ENCODE assay signal across 8 mouse cellular contexts in the genomic region with DNA sequence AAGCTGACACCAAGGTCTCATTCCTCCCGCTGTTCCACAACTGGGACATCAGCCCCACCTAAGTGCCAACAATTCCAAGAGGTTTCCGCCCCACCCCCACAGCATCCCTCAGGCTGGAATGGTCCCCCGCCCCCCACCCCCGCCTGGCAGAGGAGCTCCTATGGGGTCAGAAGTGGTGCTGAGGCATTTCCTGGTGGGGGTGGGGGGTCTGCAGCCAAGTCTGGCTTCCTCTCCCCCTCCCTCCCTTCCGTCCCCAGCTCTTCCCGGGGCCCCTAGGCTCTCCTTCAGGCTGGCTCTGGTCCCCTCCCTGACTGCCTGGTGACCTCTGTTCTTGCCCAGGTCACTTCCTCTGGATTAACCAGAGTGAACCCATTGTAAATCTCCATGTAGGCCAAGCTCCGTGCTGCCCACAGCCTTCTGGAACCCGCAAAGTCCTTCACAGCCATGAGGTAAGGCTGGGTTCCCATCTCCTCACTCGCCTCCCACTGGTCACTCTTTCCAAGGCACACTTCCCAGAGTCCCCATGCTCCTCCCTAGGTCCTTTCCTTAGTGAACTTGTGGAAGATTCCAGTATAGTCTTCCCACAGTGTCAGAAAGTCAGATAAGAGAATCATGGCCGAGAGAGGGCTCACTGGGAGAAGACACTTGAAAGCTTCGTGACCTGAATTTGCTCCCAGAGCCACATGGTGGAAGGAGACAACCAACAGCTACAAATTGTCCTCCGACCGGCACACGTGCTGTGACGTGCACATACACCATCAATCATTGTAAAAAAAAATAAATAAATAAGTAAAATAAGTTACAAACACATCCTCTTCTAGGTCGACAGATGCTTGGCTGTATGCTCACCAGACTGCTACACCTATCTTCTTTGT. TPM values are rescaled to one million over a fixed set of nuclear protein-coding genes. Genes with fewer than 3 reads are reported as not detected.
DNase-seq lines count a peak whose midpoint lies in the region; ATAC-seq and TF ChIP-seq lines count a peak whose summit lies in the region.

No protein-coding gene starts in this region.

- H3K36me3 ChIP-seq in kidney, embryonic 14.5 days (ENCODE audit: control insufficient read depth, insufficient read depth, low read length): peaks cover 5% of the 10 kb centered on the region; the same call in 1 of the 2 replicates
- H3K36me3 ChIP-seq in lung, embryonic 16.5 days (ENCODE audit: control insufficient read depth, insufficient read depth, low read length): no peaks in the 10 kb centered on the region
- peaks cover 4% of the 10 kb centered on the region; the same call in 1 of the 2 replicates for H3K36me3 ChIP-seq in hindbrain, embryonic 14.5 days (replicated peaks; ENCODE audit: control insufficient read depth, insufficient read depth)

- intact Hi-C loops in gastrocnemius, adult 2 months (cut with DNase I): no loop called here

- H3K4me3 ChIP-seq in gastrocnemius, adult 2 months: no peak overlapping the region
- no peak overlapping the region for H3K4me3 ChIP-seq in kidney, embryonic 14.5 days (ENCODE audit: low read length)
- no peak overlapping the region for H3K4me3 ChIP-seq in lung, embryonic 16.5 days (ENCODE audit: low read length)
- H3K4me3 ChIP-seq in hindbrain, embryonic 14.5 days (replicated peaks; ENCODE audit: low read length): no peak overlapping the region

- H3K27me3 ChIP-seq in kidney, embryonic 14.5 days (ENCODE audit: control insufficient read depth, insufficient read depth, low read length): no peaks in the 10 kb centered on the region
- no peaks in the 10 kb centered on the region for H3K27me3 ChIP-seq in lung, embryonic 16.5 days (ENCODE audit: control insufficient read depth, insufficient read depth, low read depth, low read length)
- H3K27me3 ChIP-seq in hindbrain, embryonic 14.5 days (ENCODE audit: control insufficient read depth, insufficient read depth, low read length): no peaks in the 10 kb centered on the region

- no peak for TF ChIP-seq CTCF in gastrocnemius, adult 2 months (IDR thresholded peaks at IDR 0.05)

- peak overlapping the region; percentile 81 for H3K27ac ChIP-seq in gastrocnemius, adult 2 months
- peak overlapping the region; percentile 84 for H3K27ac ChIP-seq in kidney, embryonic 14.5 days (ENCODE audit: low read depth, low read length)
- H3K27ac ChIP-seq in lung, embryonic 16.5 days (ENCODE audit: low read length): peak overlapping the region; percentile 68
- no peak overlapping the region for H3K27ac ChIP-seq in hindbrain, embryonic 14.5 days

- H3K4me1 ChIP-seq in kidney, embryonic 14.5 days (ENCODE audit: control insufficient read depth, insufficient read depth, low read length): peaks cover 44% of the 10 kb centered on the region
- H3K4me1 ChIP-seq in lung, embryonic 16.5 days (replicated peaks; ENCODE audit: control insufficient read depth, insufficient read depth, low read length): peaks cover 44% of the 10 kb centered on the region
- no peaks in the 10 kb centered on the region for H3K4me1 ChIP-seq in hindbrain, embryonic 14.5 days (replicated peaks; ENCODE audit: control insufficient read depth, insufficient read depth, low read length)

- ATAC-seq in kidney, embryonic 14.5 days (ENCODE audit: low FRiP score, low TSS enrichment): peak; percentile 14; the same call in 1 of the 2 replicates
- peak; percentile 41 for ATAC-seq in lung, embryonic 16.5 days (ENCODE audit: low read depth)
- ATAC-seq in hindbrain, embryonic 14.5 days (ENCODE audit: low FRiP score): no peak
- ATAC-seq in activated CD4-positive, CD25-positive, alpha-beta regulatory T cell, adult 4 months: no peak

- H3K9me3 ChIP-seq in kidney, embryonic 14.5 days (ENCODE audit: control insufficient read depth, low read length): no peaks in the 10 kb centered on the region
- no peaks in the 10 kb centered on the region for H3K9me3 ChIP-seq in lung, embryonic 16.5 days (ENCODE audit: control insufficient read depth, low read length)
- H3K9me3 ChIP-seq in hindbrain, embryonic 14.5 days (ENCODE audit: control insufficient read depth, low read length): no peaks in the 10 kb centered on the region

- 17% methylated on average over 16 of the region's 16 CpGs for WGBS in kidney, embryonic 14.5 days
- 17% methylated on average over 16 of the region's 16 CpGs for whole genome bisulfite sequencing in lung, embryonic 16.5 days
- 44% methylated on average over 15 of the region's 16 CpGs for WGBS in hindbrain, embryonic 14.5 days

- no peak overlapping the region for H3K9ac ChIP-seq in kidney, embryonic 14.5 days (ENCODE audit: low read depth, low read length)
- H3K9ac ChIP-seq in lung, embryonic 16.5 days (ENCODE audit: low read length): peak overlapping the region; percentile 6
- H3K9ac ChIP-seq in hindbrain, embryonic 14.5 days: no peak overlapping the region

- no peak overlapping the region for H3K4me2 ChIP-seq in kidney, embryonic 14.5 days (replicated peaks; ENCODE audit: low read depth, low read length)
- H3K4me2 ChIP-seq in lung, embryonic 16.5 days (ENCODE audit: low read depth, low read length): peak overlapping the region; percentile 23; the same call in 1 of the 2 replicates
- H3K4me2 ChIP-seq in hindbrain, embryonic 14.5 days (replicated peaks): no peak overlapping the region

- peak; percentile 23 for DNase-seq in gastrocnemius, adult 2 months
- DNase-seq in gastrocnemius, postnatal 10 days: no peak
- peak; percentile 67 for DNase-seq in embryo, embryonic 11 days
- DNase-seq in ovary, postnatal 14 days (ENCODE audit: low spot score): no peak
- DNase-seq in hindbrain, embryonic 14.5 days (ENCODE audit: low spot score): no peak

RNA-seq across cellular contexts. Expression of a gene that starts 11.2 kb away (rescaled TPM):
- 10 to 100 TPM; 10.1 to 10.7 TPM for total RNA-seq in gastrocnemius, adult 2 months (2021)
- total RNA-seq in gastrocnemius, postnatal 10 days (2021): 10 to 100 TPM in 1 of 2 experiments, 1 to 10 TPM in 1; 8.8 to 12.4 TPM
- 6.6 and 8.4 TPM in 2 replicates for polyA plus RNA-seq in kidney, embryonic 14.5 days (2014; fragmentation: Nextera tagmentation; extraction: Ambion mirVana)
- 16.1 and 17.4 TPM in 2 replicates for polyA plus RNA-seq in lung, embryonic 16.5 days (2015; fragmentation: Nextera tagmentation; extraction: Ambion mirVana)
- 4.7 and 7.3 TPM in 2 replicates for polyA plus RNA-seq in hindbrain, embryonic 14.5 days (2014; fragmentation: Nextera tagmentation; extraction: Ambion mirVana)
- polyA plus RNA-seq in activated CD4-positive, CD25-positive, alpha-beta regulatory T cell, adult 4 months (2017; shearing (Covaris generic)): 1 to 10 TPM; 3.9 to 5.1 TPM

RNA-seq across cellular contexts. Expression of a gene that starts 12.5 kb away (rescaled TPM):
- total RNA-seq in gastrocnemius, adult 2 months (2021): 10 to 100 TPM in 1 of 2 experiments, 1 to 10 TPM in 1; 9.3 to 11.6 TPM
- 10 to 100 TPM; 10.7 to 14.2 TPM for total RNA-seq in gastrocnemius, postnatal 10 days (2021)
- polyA plus RNA-seq in kidney, embryonic 14.5 days (2014; fragmentation: Nextera tagmentation; extraction: Ambion mirVana): 117 and 123 TPM in 2 replicates
- polyA plus RNA-seq in lung, embryonic 16.5 days (2015; fragmentation: Nextera tagmentation; extraction: Ambion mirVana): 130 and 145 TPM in 2 replicates
- polyA plus RNA-seq in hindbrain, embryonic 14.5 days (2014; fragmentation: Nextera tagmentation; extraction: Ambion mirVana): 9.2 and 10.5 TPM in 2 replicates
- polyA plus RNA-seq in activated CD4-positive, CD25-positive, alpha-beta regulatory T cell, adult 4 months (2017; shearing (Covaris generic)): not detected

RNA-seq across cellular contexts. Expression of a gene that starts 13.3 kb away (rescaled TPM):
- 10 to 100 TPM; 16.0 to 17.0 TPM for total RNA-seq in gastrocnemius, adult 2 months (2021)
- total RNA-seq in gastrocnemius, postnatal 10 days (2021): 10 to 100 TPM; 16.6 to 20.1 TPM
- polyA plus RNA-seq in kidney, embryonic 14.5 days (2014; fragmentation: Nextera tagmentation; extraction: Ambion mirVana): 2.9 and 3.4 TPM in 2 replicates
- polyA plus RNA-seq in lung, embryonic 16.5 days (2015; fragmentation: Nextera tagmentation; extraction: Ambion mirVana): 0.79 and 1.0 TPM in 2 replicates
- 8.5 and 10.6 TPM in 2 replicates for polyA plus RNA-seq in hindbrain, embryonic 14.5 days (2014; fragmentation: Nextera tagmentation; extraction: Ambion mirVana)
- polyA plus RNA-seq in activated CD4-positive, CD25-positive, alpha-beta regulatory T cell, adult 4 months (2017; shearing (Covaris generic)): under 1 TPM in 1 of 2 experiments, not detected in 1; 0.24 TPM

RNA-seq across cellular contexts. Expression of a gene that starts 26.5 kb away (rescaled TPM):
- total RNA-seq in gastrocnemius, adult 2 months (2021): not detected
- total RNA-seq in gastrocnemius, postnatal 10 days (2021): 1 to 10 TPM in 1 of 2 experiments, under 1 TPM in 1; 0.21 to 2.5 TPM
- 0.27 and 0.34 TPM in 2 replicates for polyA plus RNA-seq in kidney, embryonic 14.5 days (2014; fragmentation: Nextera tagmentation; extraction: Ambion mirVana)
- polyA plus RNA-seq in lung, embryonic 16.5 days (2015; fragmentation: Nextera tagmentation; extraction: Ambion mirVana): 0.23 and 0.58 TPM in 2 replicates
- 0.22 and 0.92 TPM in 2 replicates for polyA plus RNA-seq in hindbrain, embryonic 14.5 days (2014; fragmentation: Nextera tagmentation; extraction: Ambion mirVana)
- not detected for polyA plus RNA-seq in activated CD4-positive, CD25-positive, alpha-beta regulatory T cell, adult 4 months (2017; shearing (Covaris generic))

RNA-seq across cellular contexts. Expression of a gene that starts 30.1 kb away (rescaled TPM):
- 10 to 100 TPM; 26.8 to 31.1 TPM for total RNA-seq in gastrocnemius, adult 2 months (2021)
- total RNA-seq in gastrocnemius, postnatal 10 days (2021): 10 to 100 TPM; 34.8 to 35.8 TPM
- polyA plus RNA-seq in kidney, embryonic 14.5 days (2014; fragmentation: Nextera tagmentation; extraction: Ambion mirVana): 106 and 113 TPM in 2 replicates
- 91.9 and 96.3 TPM in 2 replicates for polyA plus RNA-seq in lung, embryonic 16.5 days (2015; fragmentation: Nextera tagmentation; extraction: Ambion mirVana)
- 218 and 236 TPM in 2 replicates for polyA plus RNA-seq in hindbrain, embryonic 14.5 days (2014; fragmentation: Nextera tagmentation; extraction: Ambion mirVana)
- 10 to 100 TPM; 26.8 to 30.6 TPM for polyA plus RNA-seq in activated CD4-positive, CD25-positive, alpha-beta regulatory T cell, adult 4 months (2017; shearing (Covaris generic))

Comparison
In these comparisons a context has a peak if more than half of its experiments do, and no peak if none do; other contexts are left out.
1. DNase-seq: peak in gastrocnemius, adult 2 months (single experiment) and embryo, embryonic 11 days (single experiment); none in gastrocnemius, postnatal 10 days (single experiment), ovary, postnatal 14 days (single experiment) and hindbrain, embryonic 14.5 days (single experiment).
2. ATAC-seq: peak in kidney, embryonic 14.5 days (single experiment) and lung, embryonic 16.5 days (single experiment); none in hindbrain, embryonic 14.5 days (single experiment) and activated CD4-positive, CD25-positive, alpha-beta regulatory T cell, adult 4 months (single experiment).
3. RNA of a gene that starts 12.5 kb away (polyA plus RNA-seq): 130 to 145 TPM in lung, embryonic 16.5 days, 117 to 123 TPM in kidney, embryonic 14.5 days and 9.2 to 10.5 TPM in hindbrain, embryonic 14.5 days; not detected in activated CD4-positive, CD25-positive, alpha-beta regulatory T cell, adult 4 months; every median in the first group is over 10 times any median in the second.